Mouse (Mus musculus): ENCODE data around the gene Casp9.

GRCm38 (mm10) chr4:141818861-141819260 is 25.4 kb downstream of the Casp9 start:
- TF ChIP-seq CTCF (conservative IDR thresholded peaks at IDR 0.05; ENCODE audit: low read length): no peak
- TF ChIP-seq NANOG (IDR thresholded peaks at IDR 0.05; ENCODE audit: borderline replicate concordance, low read length): no peak
- no peak for TF ChIP-seq POU5F1 (IDR thresholded peaks at IDR 0.05; ENCODE audit: borderline replicate concordance, low read length)
